Mouse (Mus musculus) kidney, postnatal 36 days (tissue): ENCODE results near the gene Wdtc1.
A peak's percentile ranks its signal among the peaks of the same experiment; 100 is the strongest.

Source experiments
- DNase-seq, 2 experiments: peaks; one replicate each; pipeline ENCODE4 v3.0.0; 2021 to 2022; ENCODE audit warnings: mixed read lengths in 2 of 2

The Wdtc1 gene

GRCm38 (mm10) chr4:133319667-133320066, 33.6 kb downstream of the Wdtc1 start:
- no peak for DNase-seq

- DNase-seq, result no peak
Observed at GRCm38 (mm10) chr4:133315991-133316390, 37.3 kb downstream of the Wdtc1 start.

- peak; percentile 95 for DNase-seq
Observed at GRCm38 (mm10) chr4:133314896-133315295, 38.4 kb downstream of the Wdtc1 start.

GRCm38 (mm10) chr4:133309948-133310347, 43.3 kb downstream of the Wdtc1 start:
- peak; percentile 76 to 92 for DNase-seq

GRCm38 (mm10) chr4:133307331-133307730, 46.0 kb downstream of the Wdtc1 start:
- DNase-seq, result peak; percentile 51 to 82

GRCm38 (mm10) chr4:133305825-133306224, 47.5 kb downstream of the Wdtc1 start:
- DNase-seq, result no peak

GRCm38 (mm10) chr4:133304770-133305169, 48.5 kb downstream of the Wdtc1 start:
- DNase-seq, result no peak

GRCm38 (mm10) chr4:133302668-133303067, 50.6 kb downstream of the Wdtc1 start:
- no peak for DNase-seq

- peak; percentile 51 to 87 for DNase-seq
Observed at GRCm38 (mm10) chr4:133301802-133302201, 51.5 kb downstream of the Wdtc1 start.

- DNase-seq, result no peak
Observed at GRCm38 (mm10) chr4:133300421-133300820, 52.9 kb downstream of the Wdtc1 start.

GRCm38 (mm10) chr4:133299701-133300100, 53.6 kb downstream of the Wdtc1 start:
- DNase-seq, result no peak

- no peak for DNase-seq
Observed at GRCm38 (mm10) chr4:133298516-133299365, 54.5 kb downstream of the Wdtc1 start.

- DNase-seq, result peak; percentile 75 to 87
Observed at GRCm38 (mm10) chr4:133297801-133298238, 55.5 kb downstream of the Wdtc1 start.

- DNase-seq, result no peak
Observed at GRCm38 (mm10) chr4:133297360-133297759, 55.9 kb downstream of the Wdtc1 start.

- no peak for DNase-seq
Observed at GRCm38 (mm10) chr4:133294084-133294483, 59.2 kb downstream of the Wdtc1 start.

- DNase-seq, result no peak
Observed at GRCm38 (mm10) chr4:133292901-133293843, 60.1 kb downstream of the Wdtc1 start.

- no peak for DNase-seq
Observed at GRCm38 (mm10) chr4:133292405-133292804, 60.9 kb downstream of the Wdtc1 start.

- DNase-seq, result no peak
Observed at GRCm38 (mm10) chr4:133291255-133291654, 62.0 kb downstream of the Wdtc1 start.

GRCm38 (mm10) chr4:133286476-133287077, 66.7 kb downstream of the Wdtc1 start:
- DNase-seq, result no peak

- DNase-seq, result no peak
Observed at GRCm38 (mm10) chr4:133285950-133286349, 67.3 kb downstream of the Wdtc1 start.

GRCm38 (mm10) chr4:133285299-133285698, 68.0 kb downstream of the Wdtc1 start:
- DNase-seq, result no peak

- DNase-seq, result peak in 1 of 2 experiments; percentile 35
Observed at GRCm38 (mm10) chr4:133282656-133283055, 70.6 kb downstream of the Wdtc1 start.

- DNase-seq, result no peak
Observed at GRCm38 (mm10) chr4:133281951-133282481, 71.3 kb downstream of the Wdtc1 start.
